Mouse (Mus musculus): ENCODE data around the gene Ttc6.
A peak's percentile ranks its signal among the peaks of the same experiment; 100 is the strongest.

The Ttc6 gene

GRCm38 (mm10) chr12:57545371-57546241, 18.3 kb upstream of the Ttc6 start:
- peak; percentile 56 to 81 for DNase-seq

- peak; percentile 48 to 56 for DNase-seq
Observed at GRCm38 (mm10) chr12:57546415-57547201, 17.3 kb upstream of the Ttc6 start, which contains the start of gene Foxa1. Foxa1 (minus strand) TSS chr12:57546916.

- DNase-seq = no peak
Observed at GRCm38 (mm10) chr12:57547890-57548289, 16.0 kb upstream of the Ttc6 start.

GRCm38 (mm10) chr12:57548352-57548980, 15.4 kb upstream of the Ttc6 start:
- DNase-seq = peak; percentile 62

GRCm38 (mm10) chr12:57548981-57549666, 14.8 kb upstream of the Ttc6 start:
- peak in 1 of 2 experiments; percentile 10 for DNase-seq

GRCm38 (mm10) chr12:57549667-57550160, 14.2 kb upstream of the Ttc6 start:
- DNase-seq = no peak

GRCm38 (mm10) chr12:57550181-57550808, 13.6 kb upstream of the Ttc6 start:
- no peak for DNase-seq

- DNase-seq = no peak
Observed at GRCm38 (mm10) chr12:57550881-57551280, 13.0 kb upstream of the Ttc6 start.

GRCm38 (mm10) chr12:57552286-57552685, 11.6 kb upstream of the Ttc6 start:
- no peak for DNase-seq

- DNase-seq = no peak
Observed at GRCm38 (mm10) chr12:57554091-57554490, 9.8 kb upstream of the Ttc6 start.

- no peak for DNase-seq
Observed at GRCm38 (mm10) chr12:57571773-57572172, 7.9 kb downstream of the Ttc6 start.

GRCm38 (mm10) chr12:57572415-57572814, 8.5 kb downstream of the Ttc6 start:
- DNase-seq = no peak

GRCm38 (mm10) chr12:57575931-57576628, 12.2 kb downstream of the Ttc6 start:
- peak; percentile 58 to 69 for DNase-seq

- peak; percentile 11 to 33 for DNase-seq
Observed at GRCm38 (mm10) chr12:57607624-57608023, 43.7 kb downstream of the Ttc6 start.

- DNase-seq = no peak
Observed at GRCm38 (mm10) chr12:57615137-57615536, 51.2 kb downstream of the Ttc6 start.

GRCm38 (mm10) chr12:57622030-57622429, 58.1 kb downstream of the Ttc6 start:
- no peak for DNase-seq

- no peak for DNase-seq
Observed at GRCm38 (mm10) chr12:57623264-57623663, 59.4 kb downstream of the Ttc6 start.

GRCm38 (mm10) chr12:57624011-57624608, 60.2 kb downstream of the Ttc6 start:
- DNase-seq = no peak

- DNase-seq = no peak
Observed at GRCm38 (mm10) chr12:57650011-57650410, 86.1 kb downstream of the Ttc6 start.

- no peak for DNase-seq
Observed at GRCm38 (mm10) chr12:57650677-57651076, 86.8 kb downstream of the Ttc6 start.

All from lung, postnatal 4 days (tissue).